Mouse (Mus musculus) granulocyte monocyte progenitor cell, adult 5-6 weeks (primary cell): ENCODE measurements around the gene Sap18b. TPM values are rescaled to one million over a fixed set of nuclear protein-coding genes. Genes with fewer than 3 reads are reported as not detected.
A peak's percentile ranks its signal among the peaks of the same experiment; 100 is the strongest.
"Not testable (repeated sequence)": the region's sequence is repeated elsewhere in the genome, so short reads cannot be mapped to it uniquely, and the experiment has no call there.

ENCODE experiments used
- ATAC-seq: replicated peaks from 2 replicates; pipeline ENCODE4 v1.8.0; 2016; ENCODE audit warnings: mild to moderate bottlenecking, moderate TSS enrichment, inconsistent platforms; ENCODE audit not compliant: poor library complexity, severe bottlenecking
- total RNA-seq, 2 experiments: library from RNA; stranded (forward) in 1 of 2; stranded (reverse) in 1 of 2; fragments of 200-712, 200-1000 nt in 1 of 2; fragments of >200 nt in 1 of 2; fragmentation: Nextera tagmentation in 1 of 2; gene quantifications; 2 replicates each; pipeline ENCODE4 v1.2.3; 2014 to 2017

The Sap18b gene
- total RNA-seq (2014; fragmentation: Nextera tagmentation) (28.5 and 140 TPM in 2 replicates), total RNA-seq (2017) (184 and 222 TPM in 2 replicates)

- peak; percentile 98 for ATAC-seq
These were observed at the start of gene Sap18b for GRCm38 (mm10) chr8:95825162-95825561. Sap18b (plus strand) TSS chr8:95825346.

DNA sequence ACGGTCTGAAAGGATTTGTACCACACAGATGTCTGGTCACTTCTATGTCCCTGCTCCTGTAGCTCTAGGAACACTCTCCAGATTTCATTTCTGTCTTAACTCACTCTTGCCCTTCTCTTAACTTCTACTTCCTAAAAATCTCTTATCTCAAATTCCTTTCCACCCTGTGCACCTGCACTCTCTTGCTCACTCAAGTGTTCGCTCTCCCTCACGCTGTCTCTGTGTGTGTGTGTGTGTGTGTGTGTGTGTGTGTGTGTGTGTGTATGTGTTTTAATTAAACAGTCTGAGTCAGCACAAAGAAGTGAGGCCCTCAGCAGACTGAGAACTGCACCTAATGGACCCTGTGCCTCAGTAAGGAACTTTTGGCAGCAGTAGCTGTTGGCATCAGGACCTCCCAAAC lies 44.1 kb upstream of the Sap18b start:
- ATAC-seq: no peak

GRCm38 (mm10) chr8:95781775-95782174 lies 43.4 kb upstream of the Sap18b start:
- ATAC-seq: no peak

DNA sequence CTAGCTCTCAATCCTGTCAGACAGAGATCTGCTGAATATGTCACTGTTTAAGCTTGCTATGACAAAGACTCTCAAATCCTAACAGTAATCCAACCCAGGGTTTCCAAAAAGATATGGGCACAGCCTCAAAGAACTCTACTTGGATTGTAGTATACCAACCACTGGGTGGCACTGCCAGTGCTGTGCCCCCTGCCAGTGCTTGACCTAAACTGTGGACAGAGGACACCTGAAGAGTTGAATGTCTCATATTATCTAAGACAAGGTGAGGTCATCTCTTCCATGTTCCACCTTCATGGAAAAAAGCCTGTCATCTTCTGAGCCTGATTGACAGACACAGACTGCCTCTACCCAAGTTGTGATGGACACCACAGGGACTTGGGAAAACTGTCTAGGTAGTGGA lies 42.5 kb upstream of the Sap18b start:
- no peak for ATAC-seq

DNA sequence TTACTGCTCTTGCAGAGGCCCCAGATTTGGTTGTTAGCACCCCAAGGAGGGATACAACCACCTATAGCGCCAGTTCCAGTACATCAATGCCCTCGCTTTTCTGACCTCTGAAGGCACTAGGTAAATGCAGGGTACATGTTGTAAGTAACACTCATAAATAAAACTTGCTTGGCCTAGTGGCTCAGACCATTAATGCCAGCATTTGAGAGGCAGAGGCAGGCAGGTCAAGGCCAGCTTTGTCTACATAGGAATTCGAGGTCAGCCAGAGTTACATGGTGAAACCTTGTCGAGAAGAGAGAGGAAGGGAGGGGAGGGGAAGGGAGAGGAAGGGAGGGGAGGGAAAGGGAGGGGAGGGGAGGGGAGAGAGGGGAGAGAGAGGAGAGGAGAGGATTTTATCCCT lies 39.6 kb upstream of the Sap18b start:
- ATAC-seq: no peak

- ATAC-seq: not testable (repeated sequence)
These were observed 29.6 kb upstream of the Sap18b start for GRCm38 (mm10) chr8:95795333-95796061.

GRCm38 (mm10) chr8:95799117-95799516 lies 26.0 kb upstream of the Sap18b start:
- ATAC-seq: no peak

GRCm38 (mm10) chr8:95799891-95800290 lies 25.3 kb upstream of the Sap18b start:
- ATAC-seq: no peak

- ATAC-seq: no peak
These were observed 24.8 kb upstream of the Sap18b start for GRCm38 (mm10) chr8:95800353-95800752.

- no peak for ATAC-seq
These were observed 23.6 kb upstream of the Sap18b start for GRCm38 (mm10) chr8:95801476-95802064.

DNA sequence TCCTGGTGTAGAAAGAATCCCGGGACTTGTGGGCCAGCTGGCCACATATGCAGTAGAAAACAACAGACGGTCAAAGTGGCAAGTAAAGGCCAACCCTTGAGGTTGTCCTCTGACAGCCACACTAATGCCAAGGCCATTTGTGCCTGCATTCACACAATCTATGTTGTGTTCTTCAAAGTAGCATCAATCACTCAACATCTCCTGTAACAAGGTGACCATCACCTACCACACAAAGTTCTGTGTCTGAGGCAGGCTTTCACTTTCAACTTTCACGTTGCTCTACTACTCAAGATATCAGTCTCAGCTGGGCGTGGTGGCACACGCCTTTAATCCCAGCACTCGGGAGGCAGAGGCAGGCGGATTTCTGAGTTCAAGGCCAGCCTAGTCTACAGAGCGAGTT lies 22.9 kb upstream of the Sap18b start:
- ATAC-seq: no peak

GRCm38 (mm10) chr8:95805482-95805881 lies 19.7 kb upstream of the Sap18b start:
- ATAC-seq: no peak

- ATAC-seq: peak; percentile 7; the same call in 1 of the 2 replicates
These were observed 18.5 kb upstream of the Sap18b start for GRCm38 (mm10) chr8:95806461-95807191.

DNA sequence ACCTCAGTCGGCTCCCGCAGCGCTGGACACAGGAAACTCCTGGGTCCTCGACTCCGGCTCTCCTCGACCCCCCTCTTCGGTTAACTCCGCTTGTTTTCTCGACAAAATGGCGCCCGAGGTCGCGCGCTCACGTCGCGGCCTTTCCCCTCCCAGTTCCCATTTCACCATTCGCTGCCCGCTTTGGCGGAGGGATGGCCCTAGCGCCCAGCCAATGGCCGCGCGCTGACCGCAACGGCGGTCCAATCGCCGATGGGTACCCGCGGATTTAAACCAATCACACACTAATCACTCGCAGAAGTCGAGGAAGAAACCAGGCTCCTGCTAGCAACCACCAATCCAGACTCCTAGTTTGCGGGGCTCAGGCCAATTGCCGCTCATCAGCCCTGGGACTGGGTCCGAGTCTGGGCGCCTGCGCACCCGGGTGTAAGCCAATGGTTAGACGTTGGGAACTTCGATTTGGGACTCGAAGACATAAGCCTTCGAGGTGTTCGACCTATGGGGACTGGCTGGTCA lies 17.8 kb upstream of the Sap18b start, which contains the start of gene Cnot1:
TSS of gene Cnot1 (minus strand) at position 134 of the 513 bp plus-strand sequence.
- peak; percentile 80 for ATAC-seq

DNA sequence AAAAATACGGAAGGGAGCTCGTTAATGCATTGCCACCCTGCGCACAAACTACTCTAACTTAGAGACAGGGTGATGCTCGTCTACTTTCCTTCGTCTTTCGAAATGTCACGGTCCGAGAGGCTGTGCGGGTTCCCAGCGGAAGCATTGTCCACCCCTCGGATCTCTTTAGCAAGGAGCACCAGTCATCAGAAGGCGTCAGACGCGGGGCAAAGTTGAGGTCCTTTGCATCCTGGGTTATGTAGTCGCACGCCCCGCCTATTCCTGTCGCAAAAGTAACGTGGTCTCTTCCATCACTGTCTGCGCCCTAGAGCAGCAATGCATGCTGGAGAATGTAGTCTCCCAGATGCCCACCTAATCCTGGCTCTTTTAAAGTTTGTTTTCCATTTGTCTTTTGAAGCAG lies 17.3 kb upstream of the Sap18b start:
- peak; percentile 77 for ATAC-seq

GRCm38 (mm10) chr8:95808631-95809030 lies 16.5 kb upstream of the Sap18b start:
- no peak for ATAC-seq

DNA sequence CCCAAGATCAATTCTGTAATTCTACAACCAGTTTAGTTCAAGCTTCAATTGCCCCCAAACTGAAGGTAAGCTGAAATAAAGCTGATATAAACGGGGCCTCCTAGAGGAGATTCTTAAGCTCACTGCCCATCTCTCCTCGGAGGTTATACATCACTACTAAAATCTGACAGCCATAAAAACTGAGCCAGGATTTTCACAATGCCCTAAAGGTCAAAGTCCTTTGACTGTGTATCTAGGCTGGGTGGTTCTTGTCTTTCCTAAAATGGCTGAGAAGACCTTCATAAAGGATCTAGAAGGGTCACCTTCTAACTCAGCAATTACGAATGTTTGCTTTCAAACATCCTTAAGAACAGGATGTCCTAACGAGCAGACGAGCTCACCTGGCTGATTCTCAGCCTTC lies 16.0 kb upstream of the Sap18b start:
- ATAC-seq: no peak

DNA sequence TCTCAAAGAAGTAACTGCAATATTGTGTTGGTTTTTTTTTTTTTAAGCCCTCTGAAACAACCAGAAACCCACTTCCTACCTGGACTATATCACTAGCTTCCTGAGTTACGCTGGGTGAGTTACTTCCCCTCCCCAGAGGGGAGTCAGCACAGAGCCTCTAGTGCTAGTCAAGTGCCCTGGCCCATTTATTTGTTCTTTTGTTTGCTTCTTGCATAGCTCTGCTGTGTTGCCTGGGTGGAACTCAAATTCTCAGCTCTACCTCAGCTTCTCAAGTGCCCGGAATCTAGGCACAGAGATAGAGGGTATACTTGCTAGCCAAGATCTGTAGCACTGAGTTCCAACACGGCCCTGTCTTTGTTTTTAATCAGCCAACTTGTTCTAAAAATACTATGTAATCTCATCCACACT lies 15.0 kb upstream of the Sap18b start:
- ATAC-seq: no peak

DNA sequence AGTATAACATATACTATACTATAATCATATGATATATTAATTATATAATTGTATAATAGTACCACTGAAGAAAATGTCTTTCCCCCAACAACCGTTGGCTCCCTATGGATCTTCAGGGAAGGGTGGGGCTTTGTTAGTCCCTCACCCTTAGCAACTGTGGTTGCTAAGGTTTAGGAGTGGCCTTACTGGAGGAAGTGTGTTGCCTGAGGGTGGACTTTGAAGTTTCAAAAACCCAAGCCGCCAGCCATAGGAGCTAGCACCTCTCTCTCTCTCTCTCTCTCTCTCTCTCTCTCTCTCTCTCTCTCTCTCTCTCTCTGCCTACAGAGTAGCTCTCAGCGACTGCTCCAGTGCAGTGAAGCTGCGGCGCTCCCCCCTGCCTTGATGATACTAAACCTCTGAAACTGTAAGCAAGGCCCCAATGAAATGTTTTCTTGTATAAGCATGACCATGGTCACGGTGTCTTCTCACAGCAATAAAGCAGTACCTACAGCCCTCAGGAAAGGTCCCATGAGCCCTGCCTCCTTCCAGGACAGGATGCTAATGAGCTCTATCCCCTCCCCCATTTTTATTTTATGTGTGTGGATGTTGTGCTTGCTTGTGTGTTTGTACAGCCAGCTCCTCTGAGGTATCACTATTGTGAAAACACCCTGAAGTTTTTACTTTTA lies 9.0 kb upstream of the Sap18b start:
- ATAC-seq: no peak

DNA sequence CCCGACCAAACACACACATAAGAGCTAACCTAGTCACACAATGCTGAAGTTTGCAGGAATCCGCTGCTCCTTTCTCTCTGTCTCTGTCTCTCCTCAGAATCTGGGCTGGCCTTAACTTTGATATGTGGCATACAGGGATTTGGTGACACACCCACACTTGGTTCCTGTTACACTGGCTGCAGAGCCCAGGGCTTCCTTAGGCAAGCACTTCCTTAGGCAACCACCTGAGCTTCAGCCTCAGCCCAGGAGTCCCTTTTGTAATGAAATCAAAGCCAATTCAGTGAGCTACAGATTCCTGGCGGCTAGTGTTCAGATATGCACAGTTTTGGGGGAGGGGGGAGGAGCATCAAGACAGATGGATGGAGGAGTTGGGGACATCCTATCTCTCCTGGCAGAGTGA lies 7.5 kb upstream of the Sap18b start:
- no peak for ATAC-seq

GRCm38 (mm10) chr8:95818211-95818610 lies 6.9 kb upstream of the Sap18b start:
- ATAC-seq: no peak
